Mouse (Mus musculus): Measurements from ENCODE around the gene Apoc4. TPM values are rescaled to one million over a fixed set of nuclear protein-coding genes. Genes with fewer than 3 reads are reported as not detected.

Gene Apoc4
- polyA plus RNA-seq, 1 experiment from 2014 or later, result not detected

DNA sequence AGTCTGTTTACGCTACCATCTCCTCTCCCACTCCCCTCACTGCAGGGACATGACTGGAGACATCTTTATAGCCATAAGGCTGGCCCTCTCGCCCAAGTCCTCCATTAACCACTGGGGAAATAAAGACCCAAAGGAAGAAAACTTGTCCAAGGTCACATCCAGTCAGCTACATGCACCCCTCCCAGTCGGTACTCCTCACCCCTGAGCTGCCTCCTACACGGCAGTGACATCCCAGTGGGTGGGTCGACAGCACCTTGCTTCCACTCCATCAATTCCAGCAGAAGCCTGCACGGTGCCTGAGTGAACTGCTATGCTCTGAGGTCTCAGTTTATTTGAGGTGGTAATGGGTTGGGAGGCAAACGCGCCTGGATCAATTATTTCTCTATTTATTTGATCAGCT, 17.3 kb downstream of the Apoc4 start:
- ATAC-seq (no peak), DNase-seq (ENCODE audit: low spot score) (no peak)
- no peak overlapping the region for H3K27ac ChIP-seq (ENCODE audit: low read depth, low read length)
- H3K4me1 ChIP-seq (ENCODE audit: control insufficient read depth, insufficient read depth, low read length), result peaks cover 12% of the 10 kb centered on the region
- no peaks in the 10 kb centered on the region for H3K27me3 ChIP-seq (replicated peaks; ENCODE audit: control insufficient read depth, insufficient read depth, low read length)
- peak overlapping the region; percentile 98 for H3K9ac ChIP-seq (ENCODE audit: low read length)
- H3K4me3 ChIP-seq (ENCODE audit: low read depth, low read length), result peak overlapping the region; percentile 100
- WGBS, result 25% methylated on average over 8 of the region's 8 CpGs
- peak overlapping the region; percentile 92 for H3K4me2 ChIP-seq (ENCODE audit: low read length)
- no peaks in the 10 kb centered on the region for H3K9me3 ChIP-seq (replicated peaks; ENCODE audit: control insufficient read depth, low read length)
- H3K36me3 ChIP-seq (ENCODE audit: control insufficient read depth, insufficient read depth, low read length), result peaks cover 23% of the 10 kb centered on the region

DNA sequence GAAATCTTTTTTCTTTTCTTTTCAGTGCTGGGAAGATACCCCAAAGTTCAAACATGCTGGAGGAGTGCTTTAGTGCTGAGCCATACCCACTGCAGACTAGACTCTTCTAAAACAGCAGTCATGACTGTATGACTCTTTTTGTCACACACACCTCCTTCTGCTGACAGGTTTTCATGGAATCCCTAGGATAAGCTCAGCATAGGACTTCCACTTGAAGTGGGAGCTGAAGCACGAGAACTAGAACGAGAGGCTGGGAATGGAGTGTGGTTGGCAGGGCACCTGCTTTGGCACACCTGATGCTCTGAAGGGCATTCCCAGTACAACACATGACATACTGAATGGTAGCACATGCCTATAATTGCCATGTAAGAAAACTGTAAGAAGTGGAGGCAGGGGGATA, 28.7 kb downstream of the Apoc4 start:
- ATAC-seq, result no peak
- DNase-seq (ENCODE audit: low spot score), result no peak
- Histone ChIP-seq H3K27me3 (replicated peaks; ENCODE audit: control insufficient read depth, insufficient read depth, low read length) (no peaks in the 10 kb centered on the region), H3K4me2 (ENCODE audit: low read length) (no peak overlapping the region), H3K27ac (ENCODE audit: low read depth, low read length) (no peak overlapping the region), H3K4me1 (ENCODE audit: control insufficient read depth, insufficient read depth, low read length) (no peaks in the 10 kb centered on the region), H3K4me3 (ENCODE audit: low read depth, low read length) (no peak overlapping the region), H3K9me3 (replicated peaks; ENCODE audit: control insufficient read depth, low read length) (no peaks in the 10 kb centered on the region), H3K36me3 (ENCODE audit: control insufficient read depth, insufficient read depth, low read length) (peaks cover 73% of the 10 kb centered on the region), H3K9ac (ENCODE audit: low read length) (no peak overlapping the region)
- WGBS, result 100% methylated on average over 2 of the region's 2 CpGs

DNA sequence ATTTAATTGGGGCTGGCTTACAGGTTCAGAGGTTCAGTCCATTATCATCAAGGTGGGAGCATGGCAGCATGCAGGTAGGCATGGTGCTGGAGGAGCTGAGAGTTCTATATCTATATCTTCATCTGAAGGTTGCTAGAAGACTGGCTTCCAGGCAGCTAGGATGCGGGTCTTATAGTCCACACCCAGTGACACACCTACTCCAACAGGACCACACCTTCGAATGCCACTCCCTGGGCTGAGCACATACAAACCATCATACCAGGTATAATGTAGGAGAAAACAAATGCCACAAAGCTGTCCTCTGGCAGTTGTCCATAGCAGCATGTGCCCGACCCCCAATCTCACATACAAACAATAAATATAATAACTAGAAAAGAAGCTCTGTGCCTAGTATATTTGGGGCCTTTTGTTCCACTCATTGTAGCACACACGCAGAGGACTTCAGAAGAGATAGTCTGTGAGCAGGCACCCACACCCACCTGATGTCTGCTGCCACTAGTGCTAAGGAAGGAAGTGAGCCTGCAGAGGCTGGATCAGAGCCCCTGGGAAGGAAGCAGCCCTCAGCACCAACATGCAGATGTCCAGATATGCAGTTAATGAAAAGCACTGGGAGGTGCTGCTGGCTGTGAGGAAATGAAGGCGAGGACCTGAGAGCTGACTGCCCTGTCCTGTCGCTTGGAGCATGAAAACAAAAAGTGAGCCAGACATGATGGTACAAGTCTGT, 30.1 kb downstream of the Apoc4 start:
- Histone ChIP-seq H3K27ac (ENCODE audit: low read depth, low read length) (no peak overlapping the region), H3K9me3 (replicated peaks; ENCODE audit: control insufficient read depth, low read length) (no peaks in the 10 kb centered on the region), H3K36me3 (ENCODE audit: control insufficient read depth, insufficient read depth, low read length) (peaks cover 75% of the 10 kb centered on the region), H3K9ac (ENCODE audit: low read length) (no peak overlapping the region), H3K27me3 (replicated peaks; ENCODE audit: control insufficient read depth, insufficient read depth, low read length) (no peaks in the 10 kb centered on the region), H3K4me3 (ENCODE audit: low read depth, low read length) (no peak overlapping the region), H3K4me2 (ENCODE audit: low read length) (no peak overlapping the region), H3K4me1 (ENCODE audit: control insufficient read depth, insufficient read depth, low read length) (no peaks in the 10 kb centered on the region)
- no peak for DNase-seq (ENCODE audit: low spot score)
- ATAC-seq, result no peak
- WGBS, result 95% methylated on average over 6 of the region's 6 CpGs

DNA sequence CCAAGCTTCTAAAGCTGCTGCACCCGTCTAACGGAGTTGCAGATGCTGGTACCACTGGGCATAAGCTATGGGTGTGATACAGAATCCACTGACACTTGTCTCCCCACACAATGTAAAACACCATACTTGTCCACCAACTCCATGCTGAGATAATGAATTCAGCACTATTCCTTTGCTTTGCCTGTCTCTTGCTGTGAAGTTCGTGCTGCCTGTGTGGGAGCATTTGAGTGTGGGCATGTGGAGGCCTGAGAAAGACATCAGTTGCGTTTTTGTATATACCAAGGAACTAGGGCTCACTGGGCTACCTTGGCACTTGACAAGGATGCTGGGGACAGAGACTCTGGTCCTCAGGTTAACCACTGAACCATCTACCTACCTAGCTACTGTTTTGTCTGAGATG, 40.1 kb downstream of the Apoc4 start:
- Histone ChIP-seq H3K4me2 (ENCODE audit: low read length) (no peak overlapping the region), H3K36me3 (ENCODE audit: control insufficient read depth, insufficient read depth, low read length) (peaks cover 95% of the 10 kb centered on the region), H3K27me3 (replicated peaks; ENCODE audit: control insufficient read depth, insufficient read depth, low read length) (no peaks in the 10 kb centered on the region), H3K4me3 (ENCODE audit: low read depth, low read length) (no peak overlapping the region), H3K4me1 (ENCODE audit: control insufficient read depth, insufficient read depth, low read length) (no peaks in the 10 kb centered on the region), H3K27ac (ENCODE audit: low read depth, low read length) (no peak overlapping the region), H3K9me3 (replicated peaks; ENCODE audit: control insufficient read depth, low read length) (no peaks in the 10 kb centered on the region), H3K9ac (ENCODE audit: low read length) (no peak overlapping the region)
- DNase-seq (ENCODE audit: low spot score) (no peak), ATAC-seq (no peak)
- WGBS, result 95% methylated on average over 4 of the region's 4 CpGs

DNA sequence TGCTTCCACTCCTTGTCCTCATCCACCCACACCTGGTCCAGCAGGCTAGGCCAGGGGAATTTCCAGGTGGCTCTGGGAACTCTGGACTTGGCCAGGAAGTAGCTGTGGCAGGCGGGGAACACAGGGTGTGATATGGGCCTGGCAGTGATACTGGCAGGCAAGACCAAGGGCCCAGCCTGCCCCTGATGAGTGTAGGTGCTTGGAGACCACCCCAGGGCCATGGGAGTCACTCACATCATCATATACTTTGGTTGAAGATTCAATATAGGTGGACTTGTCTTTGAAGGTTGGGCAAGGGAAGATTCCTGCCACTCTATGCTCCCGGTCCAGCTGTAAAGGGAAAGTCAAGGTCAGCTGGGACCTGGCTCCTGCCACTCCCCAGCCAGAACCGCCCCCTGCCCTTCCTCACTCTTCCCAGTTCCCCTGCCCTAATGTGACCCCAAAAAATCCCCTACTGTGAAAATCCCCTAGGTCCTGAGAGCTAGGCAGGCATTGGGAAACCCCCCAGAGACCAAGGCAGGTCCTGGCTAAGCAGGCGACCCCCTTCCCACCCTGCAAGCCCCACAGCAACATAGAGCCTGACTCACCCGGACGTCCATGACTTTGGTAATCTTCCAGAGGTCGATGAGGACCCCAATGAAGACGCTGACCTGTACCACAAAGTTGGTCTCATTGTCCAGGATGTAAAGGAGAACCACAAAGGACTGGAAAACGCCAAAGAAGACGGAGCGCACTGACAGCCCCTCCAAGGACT, 46.0 kb downstream of the Apoc4 start:
- no peak for DNase-seq (ENCODE audit: low spot score)
- Histone ChIP-seq H3K36me3 (ENCODE audit: control insufficient read depth, insufficient read depth, low read length) (peaks cover 84% of the 10 kb centered on the region), H3K27me3 (replicated peaks; ENCODE audit: control insufficient read depth, insufficient read depth, low read length) (no peaks in the 10 kb centered on the region), H3K4me1 (ENCODE audit: control insufficient read depth, insufficient read depth, low read length) (no peaks in the 10 kb centered on the region), H3K4me3 (ENCODE audit: low read depth, low read length) (no peak overlapping the region), H3K9ac (ENCODE audit: low read length) (no peak overlapping the region), H3K9me3 (replicated peaks; ENCODE audit: control insufficient read depth, low read length) (no peaks in the 10 kb centered on the region), H3K4me2 (ENCODE audit: low read length) (no peak overlapping the region), H3K27ac (ENCODE audit: low read depth, low read length) (no peak overlapping the region)
- WGBS, result 88% methylated on average over 11 of the region's 11 CpGs
- ATAC-seq, result no peak

DNA sequence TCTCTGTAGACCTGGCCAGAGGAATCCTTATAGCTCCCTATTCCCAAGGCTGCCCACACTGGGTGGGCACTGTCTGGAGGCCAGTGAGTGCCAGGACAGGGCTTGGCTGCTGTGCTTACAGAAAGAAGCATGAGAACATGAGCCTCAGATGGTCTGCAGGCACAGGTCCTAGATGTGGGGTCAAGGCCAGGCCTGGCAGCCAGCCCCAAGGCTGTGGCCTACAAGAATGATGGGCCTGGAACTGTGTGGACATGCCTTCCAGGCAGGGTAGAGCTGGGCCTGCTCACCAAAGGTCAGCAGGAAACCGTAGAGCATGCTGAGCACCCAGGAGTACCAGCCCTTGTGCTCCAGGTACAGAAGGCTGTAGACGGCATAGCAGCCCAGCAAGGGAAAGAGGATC, 46.7 kb downstream of the Apoc4 start:
- Histone ChIP-seq H3K9me3 (replicated peaks; ENCODE audit: control insufficient read depth, low read length) (no peaks in the 10 kb centered on the region), H3K4me1 (ENCODE audit: control insufficient read depth, insufficient read depth, low read length) (no peaks in the 10 kb centered on the region; the same call in 1 of the 2 replicates), H3K27ac (ENCODE audit: low read depth, low read length) (no peak overlapping the region), H3K36me3 (ENCODE audit: control insufficient read depth, insufficient read depth, low read length) (peaks cover 78% of the 10 kb centered on the region), H3K27me3 (replicated peaks; ENCODE audit: control insufficient read depth, insufficient read depth, low read length) (no peaks in the 10 kb centered on the region), H3K9ac (ENCODE audit: low read length) (no peak overlapping the region), H3K4me3 (ENCODE audit: low read depth, low read length) (no peak overlapping the region), H3K4me2 (ENCODE audit: low read length) (no peak overlapping the region)
- 95% methylated on average over 2 of the region's 2 CpGs for WGBS
- ATAC-seq (no peak), DNase-seq (ENCODE audit: low spot score) (no peak)

DNA sequence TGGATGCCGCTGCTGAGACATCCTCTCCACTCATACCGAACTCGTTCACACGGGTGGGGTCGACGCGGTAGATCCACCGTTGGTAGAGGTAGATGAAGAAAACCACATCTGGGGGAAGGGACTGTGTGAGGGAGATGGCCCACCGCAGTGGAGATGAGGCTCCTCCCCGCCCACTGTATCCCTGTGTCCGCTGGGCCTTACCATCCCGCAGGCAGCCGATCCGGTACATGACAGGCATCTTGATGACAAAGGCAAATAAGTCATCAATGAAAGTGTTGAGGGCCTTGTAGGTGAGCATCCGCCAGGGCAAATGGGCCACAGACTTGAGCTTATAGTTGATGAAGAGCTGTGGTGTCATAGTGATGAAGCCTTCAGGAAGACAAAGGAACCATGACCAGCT, 47.4 kb downstream of the Apoc4 start:
- Histone ChIP-seq H3K4me1 (ENCODE audit: control insufficient read depth, insufficient read depth, low read length) (no peaks in the 10 kb centered on the region; the same call in 1 of the 2 replicates), H3K36me3 (ENCODE audit: control insufficient read depth, insufficient read depth, low read length) (peaks cover 70% of the 10 kb centered on the region), H3K27me3 (replicated peaks; ENCODE audit: control insufficient read depth, insufficient read depth, low read length) (no peaks in the 10 kb centered on the region), H3K9ac (ENCODE audit: low read length) (no peak overlapping the region), H3K4me3 (ENCODE audit: low read depth, low read length) (no peak overlapping the region), H3K9me3 (replicated peaks; ENCODE audit: control insufficient read depth, low read length) (no peaks in the 10 kb centered on the region), H3K27ac (ENCODE audit: low read depth, low read length) (no peak overlapping the region), H3K4me2 (ENCODE audit: low read length) (no peak overlapping the region)
- WGBS, result 91% methylated on average over 15 of the region's 15 CpGs
- DNase-seq (ENCODE audit: low spot score), result no peak
- no peak for ATAC-seq

DNA sequence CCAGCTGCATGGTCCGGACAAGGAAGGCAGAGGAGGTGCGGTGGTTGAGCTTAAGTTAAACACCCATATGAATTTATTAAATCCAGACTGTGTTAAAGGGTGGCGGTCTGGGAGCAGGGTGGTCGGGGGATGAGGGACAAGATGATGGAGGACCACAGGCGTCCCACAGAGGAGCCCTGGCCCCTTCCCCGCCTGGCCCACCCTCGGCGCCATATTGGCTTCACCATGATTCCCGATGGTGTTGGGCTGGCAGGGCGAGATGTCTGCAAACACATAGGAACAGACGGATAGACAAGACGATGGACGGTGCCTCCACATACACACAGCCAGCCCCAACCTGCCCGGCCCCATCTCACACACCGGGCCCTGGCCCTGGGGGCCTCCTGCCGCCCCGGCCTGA, 48.1 kb downstream of the Apoc4 start:
- no peak overlapping the region for H3K9ac ChIP-seq (ENCODE audit: low read length)
- ATAC-seq, result no peak
- H3K9me3 ChIP-seq (replicated peaks; ENCODE audit: control insufficient read depth, low read length), result no peaks in the 10 kb centered on the region
- no peak overlapping the region for H3K4me3 ChIP-seq (ENCODE audit: low read depth, low read length)
- no peaks in the 10 kb centered on the region for H3K27me3 ChIP-seq (replicated peaks; ENCODE audit: control insufficient read depth, insufficient read depth, low read length)
- H3K27ac ChIP-seq (ENCODE audit: low read depth, low read length), result no peak overlapping the region
- WGBS, result 94% methylated on average over 17 of the region's 17 CpGs
- no peak for DNase-seq (ENCODE audit: low spot score)
- peaks cover 64% of the 10 kb centered on the region for H3K36me3 ChIP-seq (ENCODE audit: control insufficient read depth, insufficient read depth, low read length)
- peaks cover under 1% of the 10 kb centered on the region; the same call in 1 of the 2 replicates for H3K4me1 ChIP-seq (ENCODE audit: control insufficient read depth, insufficient read depth, low read length)
- no peak overlapping the region for H3K4me2 ChIP-seq (ENCODE audit: low read length)

DNA sequence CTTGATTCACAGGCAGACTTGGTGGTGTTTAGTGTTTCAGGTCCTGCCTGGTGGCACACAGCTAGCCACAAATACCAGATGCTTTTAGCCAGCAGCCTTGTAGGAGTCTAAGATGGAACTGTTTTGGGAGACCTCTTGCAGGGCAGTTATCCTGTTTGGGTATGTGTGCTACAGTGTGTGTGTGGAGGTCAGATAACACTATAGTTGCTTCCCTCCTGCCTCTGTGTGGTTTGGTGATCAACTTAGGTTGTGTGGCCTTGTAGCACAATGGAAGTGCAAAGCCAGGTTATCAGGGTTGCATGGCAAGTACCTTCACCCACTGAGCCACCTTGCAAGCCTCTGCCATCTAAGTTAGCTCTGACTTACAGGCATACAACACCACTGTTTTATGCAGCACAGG, 48.6 kb downstream of the Apoc4 start:
- no peaks in the 10 kb centered on the region for H3K9me3 ChIP-seq (replicated peaks; ENCODE audit: control insufficient read depth, low read length)
- peaks cover 2% of the 10 kb centered on the region; the same call in 1 of the 2 replicates for H3K4me1 ChIP-seq (ENCODE audit: control insufficient read depth, insufficient read depth, low read length)
- H3K27ac ChIP-seq (ENCODE audit: low read depth, low read length), result no peak overlapping the region
- ATAC-seq (no peak), DNase-seq (ENCODE audit: low spot score) (no peak)
- H3K9ac ChIP-seq (ENCODE audit: low read length), result no peak overlapping the region
- peaks cover 59% of the 10 kb centered on the region for H3K36me3 ChIP-seq (ENCODE audit: control insufficient read depth, insufficient read depth, low read length)
- H3K4me3 ChIP-seq (ENCODE audit: low read depth, low read length), result no peak overlapping the region
- H3K4me2 ChIP-seq (ENCODE audit: low read length), result no peak overlapping the region
- H3K27me3 ChIP-seq (replicated peaks; ENCODE audit: control insufficient read depth, insufficient read depth, low read length), result no peaks in the 10 kb centered on the region

All from forebrain, embryonic 14.5 days (tissue).